Mouse (Mus musculus): ENCODE measurements at regions not wholly inside any gene's neighbourhood (a gene's known extent, or its start where the extent isn't known, plus 50 kb on each side); places are given as distances from the start of the nearest gene placed in this dataset.

- in situ Hi-C loops (cut with MboI, MseI) = no loop called here
These were observed 175.7 kb downstream of the Fat4 start for GRCm38 (mm10) chr3:39062415-39062814.

GRCm38 (mm10) chr3:39065457-39065856, 178.7 kb downstream of the Fat4 start:
- in situ Hi-C loops (cut with MboI, MseI) = no loop called here

- in situ Hi-C loops (cut with MboI, MseI) = no loop called here
These were observed 182.3 kb downstream of the Fat4 start for GRCm38 (mm10) chr3:39069011-39069410.

- in situ Hi-C loops (cut with MboI, MseI) = no loop called here
These were observed 196.0 kb downstream of the Fat4 start for GRCm38 (mm10) chr3:39082678-39083270.

DNA sequence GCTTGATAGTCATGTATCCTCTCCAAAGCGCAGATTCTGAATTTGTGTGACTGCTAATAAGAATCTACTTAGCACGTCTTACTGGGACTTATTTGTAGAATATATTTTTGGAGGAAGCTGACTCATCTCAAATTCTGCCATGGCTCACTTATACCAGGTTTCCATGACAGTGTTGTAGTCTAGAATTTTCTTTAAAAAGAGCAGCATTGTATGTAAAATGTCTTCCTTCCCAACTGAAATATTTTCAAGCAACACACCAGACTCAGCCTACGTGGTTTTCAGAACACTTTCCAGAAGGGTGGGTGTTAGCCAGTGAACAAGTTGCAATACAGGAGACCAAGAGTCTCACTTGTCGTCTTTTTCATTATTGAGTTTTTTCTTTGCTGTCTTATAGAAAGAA, 202.2 kb downstream of the Fat4 start:
- in situ Hi-C loops (cut with MboI, MseI) = no loop called here

- in situ Hi-C loops (cut with MboI, MseI) = loop anchor here in 1 of 2 experiments (10.0 kb wide), 1 partner anchor 578 kb away; no protein-coding TSS in a partner anchor
These were observed 215.6 kb downstream of the Fat4 start for GRCm38 (mm10) chr3:39102324-39102723.

DNA sequence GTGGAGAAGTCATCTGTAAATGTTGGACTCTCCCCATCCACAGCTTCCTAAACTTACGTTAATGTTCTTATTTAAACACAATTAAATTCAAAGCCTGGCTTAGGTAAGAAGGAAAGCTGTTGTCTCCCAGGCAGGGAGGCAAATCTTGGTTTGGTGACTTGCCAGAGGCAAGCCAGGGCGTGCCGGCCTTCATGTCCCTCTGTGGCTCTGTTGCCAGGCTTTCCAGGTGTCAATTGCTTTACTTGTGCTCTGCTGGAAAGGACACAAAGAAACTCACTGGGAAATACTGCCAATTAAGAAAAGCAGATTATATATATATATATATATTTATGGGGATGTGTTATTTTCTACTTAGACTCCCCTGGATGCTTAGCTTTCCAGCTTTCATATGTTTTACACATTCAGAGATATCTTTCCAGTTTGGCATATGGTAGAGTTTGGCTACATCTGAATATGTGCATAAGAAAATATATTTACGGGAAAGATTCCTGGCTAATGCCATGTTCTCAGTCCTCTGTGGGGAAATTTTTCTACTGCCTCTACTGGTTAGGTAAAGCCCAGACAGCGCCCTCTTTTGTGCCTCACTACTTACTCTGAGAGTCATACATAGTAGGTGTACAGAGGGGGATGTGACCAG, 223.1 kb downstream of the Fat4 start:
- in situ Hi-C loops (cut with MboI, MseI) = loop anchor here in 1 of 2 experiments (10.0 kb wide), 1 partner anchor 585 kb away; no protein-coding TSS in a partner anchor

GRCm38 (mm10) chr3:39114056-39114455, 227.3 kb downstream of the Fat4 start:
- in situ Hi-C loops (cut with MboI, MseI) = no loop called here

GRCm38 (mm10) chr3:39114826-39115225, 228.1 kb downstream of the Fat4 start:
- in situ Hi-C loops (cut with MboI, MseI) = no loop called here

DNA sequence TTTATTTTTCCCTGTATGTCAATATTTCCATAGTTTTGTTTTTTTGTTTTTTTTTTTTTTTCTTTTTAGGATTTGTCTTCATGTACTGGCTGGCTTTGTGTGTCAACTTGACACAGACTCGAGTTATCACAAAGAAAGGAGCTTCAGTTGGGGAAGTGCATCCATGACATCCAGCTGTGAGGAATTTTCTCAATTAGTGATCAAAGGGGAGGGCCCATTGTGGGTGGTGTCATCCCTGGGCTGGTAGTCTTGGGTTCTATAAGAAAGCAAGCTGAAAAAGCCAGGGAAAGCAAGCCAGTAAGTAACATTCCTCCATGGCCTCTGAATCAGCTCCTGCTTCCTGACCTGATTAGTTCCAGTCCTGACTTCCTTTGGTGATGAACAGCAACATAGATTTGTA, 228.7 kb downstream of the Fat4 start:
- in situ Hi-C loops (cut with MboI, MseI) = no loop called here

DNA sequence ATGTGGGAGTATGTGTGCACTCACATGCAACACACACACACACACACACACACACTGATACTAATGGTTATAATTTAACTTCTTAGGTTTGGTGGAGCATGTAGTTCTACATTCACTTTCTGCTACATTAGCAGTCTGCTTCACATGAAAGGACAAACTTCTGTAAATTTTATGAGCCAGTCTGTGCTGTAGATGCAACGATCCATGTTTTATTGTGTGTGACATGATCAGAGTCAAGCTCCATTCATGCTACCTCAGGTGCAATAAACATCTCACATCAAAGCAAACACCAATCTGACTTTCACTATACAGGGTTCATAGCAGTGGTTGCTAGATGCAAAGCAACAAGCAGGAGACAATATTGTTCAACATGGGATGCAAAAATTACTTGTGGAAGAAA, 235.5 kb downstream of the Fat4 start:
- in situ Hi-C loops (cut with MboI, MseI) = no loop called here

GRCm38 (mm10) chr3:39130532-39130931, 243.8 kb downstream of the Fat4 start:
- in situ Hi-C loops (cut with MboI, MseI) = no loop called here

DNA sequence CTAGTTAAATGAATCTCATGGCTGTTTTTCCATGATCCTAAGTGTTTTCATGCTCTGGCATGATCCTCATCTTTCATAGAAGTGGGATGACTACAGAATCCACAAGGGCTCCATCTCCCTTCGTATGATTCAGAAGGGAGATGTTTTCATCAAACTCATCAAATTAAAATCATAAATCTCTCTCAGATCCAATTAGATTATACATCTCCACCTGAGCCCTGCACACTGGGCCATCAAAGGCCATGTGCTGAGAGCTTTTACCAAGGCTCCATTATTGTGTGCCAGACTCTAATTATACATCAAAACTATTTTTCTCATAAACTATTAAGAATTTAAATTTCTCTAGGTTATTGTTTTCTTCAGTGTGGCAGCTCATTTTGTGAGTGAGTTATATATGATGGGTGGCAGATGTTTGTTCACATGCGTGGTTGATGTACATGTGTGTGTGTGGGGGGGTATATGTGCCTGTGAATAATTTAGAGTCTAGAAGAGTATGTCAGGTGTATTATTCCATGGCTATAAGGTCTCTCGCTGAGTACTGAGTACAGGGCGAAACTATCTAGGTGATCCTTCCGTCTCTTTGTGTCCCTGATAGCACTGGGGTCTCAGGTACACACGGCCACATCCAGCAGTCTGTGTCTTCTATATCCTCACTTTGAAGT, 278.4 kb downstream of the Fat4 start:
- in situ Hi-C loops (cut with MboI, MseI) = no loop called here

GRCm38 (mm10) chr3:39182646-39183045, 295.9 kb downstream of the Fat4 start:
- in situ Hi-C loops (cut with MboI, MseI) = no loop called here

- in situ Hi-C loops (cut with MboI, MseI) = no loop called here
These were observed 308.4 kb downstream of the Fat4 start for GRCm38 (mm10) chr3:39195102-39195501.

GRCm38 (mm10) chr3:39202662-39203061, 315.9 kb downstream of the Fat4 start:
- in situ Hi-C loops (cut with MboI, MseI) = no loop called here

DNA sequence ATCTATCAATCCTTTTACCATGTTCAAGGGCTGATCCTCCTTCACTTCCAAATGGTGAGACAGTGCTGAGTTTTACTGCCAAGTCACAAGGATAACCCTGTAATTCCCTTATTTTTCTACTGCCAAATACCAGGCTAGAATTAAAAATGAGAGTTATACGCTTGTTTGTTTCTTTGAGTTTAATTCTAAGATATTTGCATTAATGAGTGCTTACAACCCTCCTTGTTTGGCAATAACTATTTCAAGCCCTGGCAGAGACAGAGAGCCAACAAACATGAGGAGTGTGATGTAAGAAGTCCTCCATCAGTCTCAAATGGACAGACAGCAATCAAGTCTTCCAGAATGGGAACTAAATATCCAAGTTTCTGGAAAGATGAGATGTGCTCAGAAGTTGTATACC, 321.9 kb downstream of the Fat4 start:
- in situ Hi-C loops (cut with MboI, MseI) = no loop called here

DNA sequence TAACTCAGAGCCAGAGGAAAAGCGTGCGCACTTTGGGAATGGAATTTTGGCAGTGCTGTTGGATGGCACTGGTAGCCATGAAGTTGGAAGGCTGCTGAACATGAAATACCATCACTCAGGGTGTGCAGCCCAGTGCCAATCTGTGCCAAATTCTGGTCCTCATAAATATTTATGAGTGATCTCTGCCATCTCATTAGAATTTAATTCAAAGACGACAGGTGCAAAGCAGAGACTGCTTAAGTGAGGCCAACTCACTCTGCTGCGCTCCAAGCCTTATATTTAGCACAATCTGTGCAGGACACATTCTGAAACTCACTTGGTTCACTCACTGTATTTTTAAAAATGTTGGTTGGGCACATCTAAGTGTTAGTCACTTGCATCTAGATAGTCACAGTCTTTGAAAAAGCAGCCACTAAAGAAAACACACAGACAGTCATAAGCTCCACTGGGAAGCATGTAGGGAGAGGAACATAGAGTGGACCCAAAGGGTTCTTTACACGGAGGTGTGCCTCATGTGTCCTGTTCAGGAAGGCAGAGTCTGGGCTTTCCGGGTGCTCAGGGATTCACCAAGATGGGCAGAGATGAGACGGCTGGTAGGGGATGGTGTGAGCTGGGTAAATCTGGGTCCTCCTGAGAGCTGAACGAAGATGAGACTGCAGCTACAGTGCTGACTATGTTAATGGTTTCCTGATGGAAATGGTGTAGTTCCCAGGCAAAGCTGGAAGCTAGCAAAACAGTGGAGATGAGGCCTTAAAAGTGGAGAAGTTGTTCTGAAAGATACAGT, 322.8 kb downstream of the Fat4 start:
- in situ Hi-C loops (cut with MboI, MseI) = no loop called here

DNA sequence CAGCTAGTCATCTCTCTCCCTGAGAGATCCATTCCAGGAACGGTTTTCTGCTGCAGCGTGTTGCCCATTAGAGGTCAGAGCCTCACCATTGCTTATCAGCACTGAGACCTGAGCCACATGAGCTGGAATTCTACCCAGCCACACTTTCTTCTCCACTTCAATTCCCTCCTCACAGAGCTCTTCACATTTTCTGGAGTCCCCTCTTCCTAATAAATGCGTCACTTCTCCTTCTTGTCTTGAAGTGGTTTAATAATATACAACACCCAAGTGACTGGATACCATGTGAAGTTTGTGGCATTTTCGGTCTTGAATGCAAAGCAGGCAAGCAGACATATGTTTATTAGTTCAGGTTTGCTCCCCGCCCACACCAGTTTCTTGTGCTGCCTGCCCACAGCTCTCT, 324.9 kb downstream of the Fat4 start:
- in situ Hi-C loops (cut with MboI, MseI) = no loop called here

DNA sequence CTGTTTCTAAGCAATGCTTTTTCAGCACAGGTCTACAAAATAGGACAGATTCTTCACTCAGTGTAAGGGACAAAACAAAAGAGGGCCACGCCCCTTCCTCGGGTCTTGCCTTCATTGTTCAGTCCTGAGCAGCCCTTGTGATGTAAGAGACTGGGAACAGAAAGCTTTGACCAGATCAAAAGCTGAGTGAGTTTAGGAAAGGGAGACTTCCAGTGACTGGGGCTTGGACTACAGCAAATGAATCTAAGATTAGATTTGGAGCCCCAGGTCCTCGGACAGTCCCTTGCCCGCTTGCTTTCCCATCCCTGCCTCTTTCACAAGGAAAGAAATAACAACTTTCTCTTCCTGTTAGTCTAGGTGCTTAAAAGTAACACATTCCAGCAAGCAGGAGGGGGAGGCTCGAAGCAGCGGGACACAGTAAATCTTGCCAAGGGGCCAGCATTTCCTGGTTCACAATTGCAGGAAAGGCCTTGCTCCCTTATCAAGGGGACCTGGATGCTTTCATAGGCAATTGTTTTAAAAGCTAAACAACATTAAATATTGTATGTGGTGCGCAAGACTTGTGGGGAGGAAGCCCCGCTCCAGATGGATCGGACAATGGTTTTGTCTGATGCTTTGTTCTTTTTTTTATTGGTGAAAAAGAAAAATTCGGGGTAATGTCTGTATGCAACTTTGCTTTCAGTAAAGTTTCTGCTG, 333.4 kb downstream of the Fat4 start:
- in situ Hi-C loops (cut with MboI, MseI) = no loop called here

GRCm38 (mm10) chr3:39220707-39221034, 333.9 kb downstream of the Fat4 start:
- in situ Hi-C loops (cut with MboI, MseI) = no loop called here

GRCm38 (mm10) chr3:39222059-39222458, 335.3 kb downstream of the Fat4 start:
- in situ Hi-C loops (cut with MboI, MseI) = no loop called here
